Mouse (Mus musculus): ENCODE measurements around the gene Cldn4.

Cldn4 gene

GRCm38 (mm10) chr5:134932903-134933276 is 13.8 kb downstream of the Cldn4 start:
- peak in 1 of 2 experiments; percentile 39 for DNase-seq (ENCODE audit: low spot score in 2 of 2)

DNA sequence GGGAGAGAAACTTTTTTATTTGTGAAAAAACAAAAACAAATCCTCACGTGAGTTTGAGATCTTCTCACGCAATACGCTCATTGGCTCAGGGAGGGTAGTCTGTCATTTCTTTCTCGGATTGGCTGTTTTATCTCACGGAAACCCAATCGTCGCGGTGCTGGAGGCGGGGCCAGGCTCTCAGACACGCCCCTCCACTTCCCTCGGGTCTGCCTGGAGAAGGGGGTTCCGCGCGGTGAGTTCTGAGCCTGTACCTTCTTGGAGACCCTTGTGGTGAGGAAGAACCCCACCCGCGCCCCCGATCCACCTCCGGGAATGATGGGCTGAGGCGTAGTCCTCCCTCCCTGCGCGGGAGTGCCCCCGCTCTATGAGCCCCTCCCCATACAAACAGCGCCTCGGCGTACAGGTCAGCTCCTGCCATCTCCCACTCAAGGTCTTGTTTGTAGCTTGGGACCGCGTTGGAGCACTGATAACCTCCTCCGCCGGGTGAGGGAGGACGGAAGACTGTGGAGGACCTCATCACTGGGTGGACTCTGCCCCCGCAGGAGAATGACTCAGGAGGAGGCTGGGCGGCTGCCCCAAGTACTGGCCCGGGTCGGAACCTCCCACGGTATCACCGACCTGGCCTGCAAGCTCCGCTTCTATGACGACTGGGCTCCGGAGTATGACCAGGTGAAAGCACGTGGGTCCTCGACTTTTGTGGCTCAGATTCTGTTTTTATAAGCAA is 14.4 kb downstream of the Cldn4 start, which contains the start of gene Mettl27:
Gene Mettl27, plus strand, starts transcription at position 190 of the 724 bp plus-strand sequence.
- peak; percentile 63 to 81 for DNase-seq (ENCODE audit: low spot score in 2 of 2)

DNA sequence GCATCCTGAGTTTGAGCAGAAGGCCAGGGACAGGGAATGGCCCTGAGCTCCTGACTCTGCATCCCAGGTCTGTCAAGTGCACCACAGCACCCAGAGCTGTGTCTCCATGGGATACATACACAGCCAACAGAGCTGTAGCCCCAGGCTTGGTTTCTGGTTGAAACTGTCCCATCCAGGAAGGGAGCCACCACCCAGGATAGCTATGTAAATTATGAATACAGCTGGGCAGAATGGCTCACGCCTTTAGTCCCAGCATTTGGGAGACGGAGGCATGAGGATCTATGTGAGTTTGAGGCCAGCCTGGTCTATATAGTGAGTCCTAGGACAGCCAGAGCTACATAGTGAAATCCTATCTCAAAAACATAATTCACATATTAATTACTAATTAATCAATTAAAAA is 16.7 kb downstream of the Cldn4 start:
- no peak for DNase-seq (ENCODE audit: low spot score in 2 of 2)

GRCm38 (mm10) chr5:134926726-134927125 is 20.0 kb downstream of the Cldn4 start:
- DNase-seq (ENCODE audit: low spot score in 2 of 2), result no peak

- DNase-seq (ENCODE audit: low spot score in 2 of 2), result no peak
Observed at GRCm38 (mm10) chr5:134923141-134923540, 23.6 kb downstream of the Cldn4 start.

GRCm38 (mm10) chr5:134921106-134921505 is 25.6 kb downstream of the Cldn4 start:
- no peak for DNase-seq (ENCODE audit: low spot score in 2 of 2)

GRCm38 (mm10) chr5:134920106-134920687 is 26.5 kb downstream of the Cldn4 start:
- no peak for DNase-seq (ENCODE audit: low spot score in 2 of 2)

GRCm38 (mm10) chr5:134919097-134919496 is 27.6 kb downstream of the Cldn4 start:
- no peak for DNase-seq (ENCODE audit: low spot score in 2 of 2)

- DNase-seq (ENCODE audit: low spot score in 2 of 2), result peak in 1 of 2 experiments; percentile 14
Observed at GRCm38 (mm10) chr5:134918071-134918832, 28.5 kb downstream of the Cldn4 start.

DNA sequence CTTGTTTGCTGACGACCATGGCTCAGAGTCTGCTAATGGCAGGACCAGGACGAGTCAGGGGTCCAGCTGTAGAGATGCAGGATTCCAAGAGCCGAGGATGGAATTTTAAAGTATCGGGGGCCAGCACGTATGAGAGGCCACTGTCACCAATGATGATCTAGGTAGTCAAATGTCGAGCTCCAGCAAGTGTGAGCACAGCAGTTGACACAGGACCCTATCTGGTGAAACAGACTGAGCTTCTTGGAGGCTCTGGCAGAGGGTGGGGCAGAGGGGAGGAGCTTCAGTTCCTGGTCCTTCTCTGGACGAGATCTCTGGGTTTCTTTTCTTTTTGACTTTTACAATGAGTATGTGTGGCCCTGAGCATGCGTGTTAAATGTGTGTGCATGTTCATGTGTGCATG is 31.4 kb downstream of the Cldn4 start, which contains the start of gene Cldn13:
Gene Cldn13, minus strand, starts transcription at position 216 of the 400 bp plus-strand sequence.
- DNase-seq (ENCODE audit: low spot score in 2 of 2), result no peak

GRCm38 (mm10) chr5:134914510-134914909 is 32.2 kb downstream of the Cldn4 start:
- no peak for DNase-seq (ENCODE audit: low spot score in 2 of 2)

GRCm38 (mm10) chr5:134913753-134914152 is 33.0 kb downstream of the Cldn4 start:
- DNase-seq (ENCODE audit: low spot score in 2 of 2), result no peak

DNA sequence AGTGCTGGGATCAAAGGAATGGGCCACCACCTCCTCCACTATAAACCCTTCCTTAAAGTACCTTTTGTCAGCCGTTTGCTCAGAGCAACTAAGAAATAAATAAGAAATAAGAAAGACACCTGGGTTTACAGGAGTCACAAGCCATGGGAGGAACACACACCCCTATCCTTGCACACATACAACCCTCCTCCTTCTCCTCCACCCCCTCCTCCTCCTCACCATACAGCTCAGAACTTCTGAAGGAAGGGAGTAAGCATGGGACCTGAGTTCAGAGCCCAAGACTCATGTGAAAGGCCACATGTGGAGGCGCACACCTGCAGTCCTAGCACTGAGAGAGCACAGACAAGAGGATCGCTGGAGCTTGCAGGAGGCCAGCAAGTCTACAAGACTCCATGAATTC is 33.4 kb downstream of the Cldn4 start:
- no peak for DNase-seq (ENCODE audit: low spot score in 2 of 2)

DNA sequence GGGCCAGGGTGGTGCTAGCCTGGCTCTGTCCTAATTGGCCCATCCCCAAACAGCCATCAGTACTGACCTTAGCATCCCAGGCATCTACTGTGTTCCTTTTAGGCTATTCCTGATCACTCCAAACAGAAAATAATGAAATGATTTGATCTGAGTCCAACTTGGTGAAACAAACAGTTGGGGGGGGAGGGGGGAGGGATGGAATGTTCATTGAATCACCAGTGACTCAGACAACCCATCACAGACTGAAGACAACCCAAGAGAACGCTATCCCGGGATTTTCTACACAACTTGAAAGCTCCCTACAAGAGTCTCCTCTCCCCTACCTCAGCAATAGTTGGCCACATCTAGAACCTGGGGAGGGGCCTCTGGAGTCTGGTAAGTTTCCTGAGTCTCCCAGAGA is 34.8 kb downstream of the Cldn4 start:
- no peak for DNase-seq (ENCODE audit: low spot score in 2 of 2)

GRCm38 (mm10) chr5:134907135-134907534 is 39.6 kb downstream of the Cldn4 start:
- DNase-seq (ENCODE audit: low spot score in 2 of 2), result peak; percentile 72 to 96

- DNase-seq (ENCODE audit: low spot score in 2 of 2), result no peak
Observed at GRCm38 (mm10) chr5:134906633-134907032, 40.1 kb downstream of the Cldn4 start, which contains the start of gene Tmem270. Gene Tmem270 (minus strand): TSS chr5:134906733.

DNA sequence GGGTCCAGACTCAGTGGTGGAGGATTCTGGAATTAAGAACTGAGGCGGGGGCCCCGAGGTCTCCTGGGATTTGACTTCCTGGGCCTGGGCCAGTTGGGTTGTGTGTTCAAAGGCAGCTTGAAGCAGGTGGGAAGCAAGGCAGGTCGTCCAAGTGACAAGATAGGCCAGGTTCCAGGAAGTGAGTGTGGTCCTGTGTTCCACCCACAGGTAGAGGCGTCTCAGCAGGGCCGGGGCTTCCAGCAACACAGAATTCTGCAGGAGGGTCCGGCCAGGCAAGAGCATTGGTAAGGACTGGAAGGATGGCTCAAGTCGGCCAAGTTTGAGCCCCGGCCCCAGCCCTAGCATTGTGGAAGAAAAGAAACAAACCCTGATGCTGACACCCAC is 45.1 kb downstream of the Cldn4 start:
- no peak for DNase-seq (ENCODE audit: low spot score in 2 of 2)

- DNase-seq (ENCODE audit: low spot score in 2 of 2), result peak in 1 of 2 experiments; percentile 30
Observed at GRCm38 (mm10) chr5:134901012-134901643, 45.6 kb downstream of the Cldn4 start.

DNA sequence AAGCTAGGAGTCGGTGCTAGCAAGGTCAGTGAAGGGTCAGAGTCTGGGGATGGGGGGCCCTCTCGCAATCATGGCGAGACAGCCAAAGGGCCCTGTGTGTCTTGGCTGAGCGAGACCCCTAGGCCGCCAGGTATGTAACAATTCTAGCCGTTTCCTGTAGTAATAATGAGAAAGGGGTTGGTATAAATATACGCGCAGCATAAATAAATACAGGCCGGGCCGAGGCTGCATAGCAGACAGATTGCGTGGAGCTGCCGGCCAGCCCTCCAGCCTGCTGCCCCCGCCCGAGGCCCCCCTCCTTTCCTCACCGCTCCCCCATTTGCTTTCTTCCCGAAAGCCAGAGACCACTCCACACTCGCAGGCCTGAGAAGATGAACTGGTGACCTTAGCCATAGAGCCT is 49.1 kb downstream of the Cldn4 start:
- no peak for DNase-seq (ENCODE audit: low spot score in 2 of 2)

- DNase-seq (ENCODE audit: low spot score in 2 of 2), result no peak
Observed at GRCm38 (mm10) chr5:134896965-134897364, 49.8 kb downstream of the Cldn4 start.

GRCm38 (mm10) chr5:134895291-134895690 is 51.4 kb downstream of the Cldn4 start:
- DNase-seq (ENCODE audit: low spot score in 2 of 2), result no peak
